Mouse (Mus musculus) erythroblast, embryonic 14.5 days (primary cell): ENCODE data around the gene Tmcc1. TPM values are rescaled to one million over a fixed set of nuclear protein-coding genes. Genes with fewer than 3 reads are reported as not detected.
"Not testable (repeated sequence)": the region's sequence is repeated elsewhere in the genome, so short reads cannot be mapped to it uniquely, and the experiment has no call there.

Experiments
- H3K27me3 ChIP-seq: 2 replicates; pipeline ENCODE4 v1.6.1; 2012; ENCODE audit warnings: inconsistent platforms; ENCODE audit not compliant: control insufficient read depth
- H3K36me3 ChIP-seq: 2 replicates; pipeline ENCODE4 v1.6.1; 2012; ENCODE audit warnings: mild to moderate bottlenecking, inconsistent platforms; ENCODE audit not compliant: control insufficient read depth
- H3K4me1 ChIP-seq: 2 replicates; pipeline ENCODE4 v1.6.1; 2012; ENCODE audit warnings: inconsistent platforms; ENCODE audit not compliant: control insufficient read depth
- H3K4me3 ChIP-seq: replicated peaks from 2 replicates; pipeline ENCODE3; 2012; ENCODE audit warnings: moderate library complexity, mild to moderate bottlenecking, inconsistent platforms
- H3K9me3 ChIP-seq: 2 replicates; pipeline ENCODE4 v1.6.1; 2012; ENCODE audit warnings: low read length, inconsistent platforms, mixed read lengths; ENCODE audit not compliant: control insufficient read depth
- GATA1 ChIP-seq: IDR thresholded peaks from 2 replicates; pipeline ENCODE4 v1.6.1; 2012; ENCODE audit warnings: low read length, inconsistent platforms, mixed read lengths
- TAL1 ChIP-seq: IDR thresholded peaks from 3 replicates; pipeline ENCODE4 v1.6.1; 2012; ENCODE audit warnings: low read length, inconsistent platforms, mixed read lengths
- polyA plus RNA-seq: library from polyadenylated mRNA; stranded (reverse); fragments of >175 nt; gene quantifications from 2 replicates; pipeline ENCODE4 v1.2.3, GENCODE M21; 2012

Gene Tmcc1
- polyA plus RNA-seq, 1 experiment, result 0.06 TPM

DNA sequence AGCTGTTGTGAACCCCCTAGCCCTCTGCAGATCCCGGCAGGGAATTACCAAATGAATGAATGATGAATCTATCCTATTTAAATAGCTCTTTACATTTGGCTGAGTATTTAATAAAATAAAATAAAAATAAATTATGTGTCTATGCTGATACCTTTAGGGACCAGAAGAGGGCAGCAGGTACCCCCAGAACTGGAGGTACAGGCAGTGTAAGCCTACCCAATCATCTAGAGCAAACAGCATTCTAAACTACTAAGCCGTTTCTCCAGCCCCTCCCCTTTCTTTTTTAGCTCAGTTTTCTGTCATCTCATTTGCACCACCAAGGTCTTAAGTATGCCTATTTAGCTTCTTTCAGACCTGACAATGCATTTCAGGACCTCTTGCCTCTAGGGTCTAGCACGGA lies 4.9 kb upstream of the Tmcc1 start:
- Histone ChIP-seq H3K4me1 (peaks cover 11% of the 10 kb centered on the region), H3K27me3 (no peaks in the 10 kb centered on the region; the same call in 1 of the 2 replicates), H3K36me3 (no peaks in the 10 kb centered on the region), H3K9me3 (no peaks in the 10 kb centered on the region), H3K4me3 (no peak overlapping the region)
- TF ChIP-seq TAL1 (no peak), GATA1 (no peak)

DNA sequence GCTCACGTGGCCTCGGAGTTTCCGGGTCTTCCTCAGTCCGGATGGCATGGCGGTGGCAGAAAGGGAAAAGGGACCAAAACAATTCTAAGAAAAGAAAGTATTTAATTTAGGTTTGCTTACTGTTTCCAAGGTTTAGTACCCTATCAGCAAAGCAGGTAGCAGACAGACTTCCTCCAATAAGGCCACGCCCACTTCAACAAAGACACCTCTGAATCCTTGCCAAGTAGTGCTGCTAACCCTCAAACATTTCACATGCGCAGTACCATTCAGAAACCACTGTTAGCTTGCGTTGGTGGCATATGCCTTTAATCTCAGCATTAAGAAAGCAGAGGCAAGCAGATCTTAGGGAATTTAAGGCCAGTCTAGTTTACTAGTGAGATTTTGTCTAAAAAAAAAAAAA lies 2.5 kb upstream of the Tmcc1 start:
- no peaks in the 10 kb centered on the region for H3K9me3 ChIP-seq
- H3K4me3 ChIP-seq, result no peak overlapping the region
- peaks cover 21% of the 10 kb centered on the region for H3K4me1 ChIP-seq
- peaks cover 5% of the 10 kb centered on the region for H3K27me3 ChIP-seq
- no peak for TF ChIP-seq GATA1
- TF ChIP-seq TAL1, result no peak
- H3K36me3 ChIP-seq, result no peaks in the 10 kb centered on the region

- peaks cover 21% of the 10 kb centered on the region for H3K4me1 ChIP-seq
Observed at GRCm38 (mm10) chr6:116192809-116193311, 426 bp downstream of the Tmcc1 start.

GRCm38 (mm10) chr6:116189417-116189816 lies 3.9 kb downstream of the Tmcc1 start:
- Histone ChIP-seq H3K4me3 (no peak overlapping the region), H3K4me1 (peaks cover 21% of the 10 kb centered on the region), H3K36me3 (no peaks in the 10 kb centered on the region; the same call in 1 of the 2 replicates), H3K9me3 (no peaks in the 10 kb centered on the region), H3K27me3 (peaks cover 5% of the 10 kb centered on the region)
- TF ChIP-seq GATA1, result no peak
- TF ChIP-seq TAL1, result no peak

More at GRCm38 (mm10) chr6:116192809-116193311, 426 bp downstream of the Tmcc1 start:
- TF ChIP-seq TAL1 (no peak), GATA1 (no peak)
- H3K4me3 ChIP-seq, result peak overlapping the region; percentile 82
- H3K27me3 ChIP-seq, result peaks cover 5% of the 10 kb centered on the region
- no peaks in the 10 kb centered on the region for H3K36me3 ChIP-seq
- H3K9me3 ChIP-seq, result no peaks in the 10 kb centered on the region

DNA sequence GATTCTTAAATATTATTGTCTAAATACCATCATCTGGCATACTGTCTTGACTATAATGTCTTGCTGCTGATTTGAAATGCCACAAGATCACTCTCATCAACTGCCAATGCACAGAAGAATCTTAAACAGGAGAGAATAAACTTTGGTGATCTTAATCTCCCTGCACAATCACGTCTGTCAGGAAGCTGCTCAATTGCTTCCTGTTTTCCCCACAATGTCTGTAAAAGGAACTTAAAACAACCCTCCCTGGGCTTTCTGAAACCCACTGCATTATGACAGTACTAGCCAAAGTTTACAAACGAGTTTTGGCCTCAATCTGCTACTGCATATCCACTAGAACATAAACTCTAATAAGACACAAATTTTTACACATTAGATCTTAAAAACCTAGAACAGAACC lies 6.8 kb downstream of the Tmcc1 start:
- H3K4me3 ChIP-seq, result no peak overlapping the region
- H3K9me3 ChIP-seq, result no peaks in the 10 kb centered on the region
- no peaks in the 10 kb centered on the region; the same call in 1 of the 2 replicates for H3K36me3 ChIP-seq
- H3K27me3 ChIP-seq, result no peaks in the 10 kb centered on the region
- TF ChIP-seq TAL1 (no peak), GATA1 (no peak)
- peaks cover 1% of the 10 kb centered on the region; the same call in 1 of the 2 replicates for H3K4me1 ChIP-seq

- Histone ChIP-seq H3K27me3 (no peaks in the 10 kb centered on the region), H3K36me3 (no peaks in the 10 kb centered on the region; the same call in 1 of the 2 replicates), H3K4me1 (no peaks in the 10 kb centered on the region), H3K4me3 (no peak overlapping the region), H3K9me3 (no peaks in the 10 kb centered on the region)
- no peak for TF ChIP-seq GATA1
- TF ChIP-seq TAL1, result no peak
Observed at GRCm38 (mm10) chr6:116183509-116183908, 9.8 kb downstream of the Tmcc1 start.

DNA sequence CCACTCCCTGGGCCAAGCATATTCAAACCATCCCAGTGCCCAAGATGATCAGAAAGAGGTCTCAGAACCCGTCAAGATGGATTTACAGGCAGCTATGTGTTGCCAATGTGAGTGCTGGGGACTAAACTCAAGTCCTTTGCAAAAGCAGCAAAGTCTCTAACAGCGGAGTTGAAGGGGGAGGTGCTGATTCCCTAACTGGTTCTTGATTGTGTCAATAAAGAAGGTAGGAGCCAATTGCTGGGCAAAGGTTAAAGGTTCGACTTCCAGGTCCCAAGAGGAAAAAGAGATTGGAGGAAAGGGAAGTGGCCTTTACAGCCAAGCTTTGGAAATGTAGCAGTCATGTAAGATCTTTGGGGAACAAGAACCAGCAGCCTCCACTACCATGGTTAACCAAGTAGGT lies 12.6 kb downstream of the Tmcc1 start:
- Histone ChIP-seq H3K27me3 (no peaks in the 10 kb centered on the region), H3K9me3 (no peaks in the 10 kb centered on the region), H3K4me3 (no peak overlapping the region), H3K36me3 (no peaks in the 10 kb centered on the region; the same call in 1 of the 2 replicates), H3K4me1 (no peaks in the 10 kb centered on the region)
- TF ChIP-seq GATA1 (no peak), TAL1 (no peak)

DNA sequence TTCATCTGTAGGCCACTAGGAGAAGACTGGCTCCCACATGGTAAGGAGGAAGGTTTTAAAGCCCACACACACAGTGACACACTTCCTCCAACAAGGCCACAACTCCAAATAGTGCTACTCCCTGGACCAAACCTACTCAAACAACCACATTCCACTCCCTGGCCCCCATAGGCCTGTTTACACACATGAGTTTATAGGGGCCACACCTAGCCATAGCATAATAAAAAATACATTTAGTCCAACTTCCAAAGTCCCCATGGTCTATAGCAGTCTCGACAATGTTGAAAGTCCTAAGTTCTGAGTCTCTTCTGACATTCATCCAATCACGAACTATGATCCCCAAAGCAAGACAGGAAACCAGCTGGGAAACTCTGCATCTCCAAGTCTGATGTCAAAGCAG lies 14.9 kb downstream of the Tmcc1 start:
- TF ChIP-seq TAL1, result no peak
- TF ChIP-seq GATA1, result no peak
- H3K4me3 ChIP-seq, result no peak overlapping the region

DNA sequence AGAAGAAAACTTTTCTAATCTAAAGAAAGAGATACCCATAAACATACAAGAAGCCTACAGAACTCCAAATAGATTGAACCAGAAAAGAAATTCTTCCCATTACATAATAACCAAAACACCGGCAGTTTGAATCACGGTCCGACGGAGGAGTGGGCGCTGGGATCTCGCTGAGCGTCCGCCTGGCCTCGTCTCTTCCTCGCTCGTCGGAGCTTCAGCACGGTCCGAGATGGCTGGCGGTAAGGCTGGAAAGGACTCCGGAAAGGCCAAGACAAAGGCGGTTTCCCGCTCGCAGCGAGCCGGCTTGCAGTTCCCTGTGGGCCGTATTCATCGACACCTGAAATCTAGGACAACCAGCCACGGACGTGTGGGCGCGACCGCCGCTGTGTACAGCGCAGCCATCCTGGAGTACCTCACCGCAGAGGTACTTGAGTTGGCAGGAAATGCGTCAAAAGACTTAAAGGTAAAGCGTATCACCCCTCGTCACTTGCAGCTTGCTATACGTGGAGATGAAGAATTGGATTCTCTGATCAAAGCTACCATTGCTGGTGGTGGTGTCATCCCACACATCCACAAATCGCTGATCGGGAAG lies 19.7 kb downstream of the Tmcc1 start:
- not testable (repeated sequence) for H3K4me1 ChIP-seq, H3K27me3 ChIP-seq, H3K9me3 ChIP-seq, H3K4me3 ChIP-seq, H3K36me3 ChIP-seq

More for the DNA sequence above, 14.9 kb downstream of the Tmcc1 start:
- Histone ChIP-seq H3K9me3 (no peaks in the 10 kb centered on the region), H3K27me3 (no peaks in the 10 kb centered on the region), H3K36me3 (no peaks in the 10 kb centered on the region), H3K4me1 (no peaks in the 10 kb centered on the region)

DNA sequence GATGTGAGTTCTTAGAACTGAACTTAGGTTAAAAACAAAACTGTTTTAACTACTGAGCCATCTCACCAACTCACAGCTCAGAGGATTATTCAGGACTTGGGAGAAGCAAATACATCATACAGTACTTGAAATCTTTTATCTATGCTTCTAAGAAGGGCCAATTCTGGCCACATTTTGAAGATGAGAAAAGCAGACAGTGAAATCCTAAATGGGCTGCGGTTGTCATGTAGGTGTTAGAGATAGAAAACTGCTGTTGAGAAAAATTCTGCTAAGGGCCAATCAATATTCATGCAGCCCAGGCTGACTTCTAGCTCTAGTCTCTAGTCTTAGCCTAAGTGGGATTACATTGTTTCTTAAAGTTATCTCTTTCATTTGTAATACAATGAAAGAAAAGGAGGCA lies 26.9 kb downstream of the Tmcc1 start:
- H3K4me3 ChIP-seq, result no peak overlapping the region
- H3K27me3 ChIP-seq, result no peaks in the 10 kb centered on the region
- H3K4me1 ChIP-seq, result no peaks in the 10 kb centered on the region
- no peak for TF ChIP-seq TAL1
- no peak for TF ChIP-seq GATA1
- H3K36me3 ChIP-seq, result peaks cover 2% of the 10 kb centered on the region; the same call in 1 of the 2 replicates
- H3K9me3 ChIP-seq, result no peaks in the 10 kb centered on the region
